Mouse (Mus musculus) spleen, adult 18-20 months (tissue): ENCODE measurements around the gene Fbxl20.
"Not testable (repeated sequence)": the region's sequence is repeated elsewhere in the genome, so short reads cannot be mapped to it uniquely, and the experiment has no call there.

Experiments used
- DNase-seq, 2 experiments: peaks; one replicate each; pipeline ENCODE4 v3.0.0; 2022; ENCODE audit warnings: mixed read lengths in 2 of 2

Gene Fbxl20

DNA sequence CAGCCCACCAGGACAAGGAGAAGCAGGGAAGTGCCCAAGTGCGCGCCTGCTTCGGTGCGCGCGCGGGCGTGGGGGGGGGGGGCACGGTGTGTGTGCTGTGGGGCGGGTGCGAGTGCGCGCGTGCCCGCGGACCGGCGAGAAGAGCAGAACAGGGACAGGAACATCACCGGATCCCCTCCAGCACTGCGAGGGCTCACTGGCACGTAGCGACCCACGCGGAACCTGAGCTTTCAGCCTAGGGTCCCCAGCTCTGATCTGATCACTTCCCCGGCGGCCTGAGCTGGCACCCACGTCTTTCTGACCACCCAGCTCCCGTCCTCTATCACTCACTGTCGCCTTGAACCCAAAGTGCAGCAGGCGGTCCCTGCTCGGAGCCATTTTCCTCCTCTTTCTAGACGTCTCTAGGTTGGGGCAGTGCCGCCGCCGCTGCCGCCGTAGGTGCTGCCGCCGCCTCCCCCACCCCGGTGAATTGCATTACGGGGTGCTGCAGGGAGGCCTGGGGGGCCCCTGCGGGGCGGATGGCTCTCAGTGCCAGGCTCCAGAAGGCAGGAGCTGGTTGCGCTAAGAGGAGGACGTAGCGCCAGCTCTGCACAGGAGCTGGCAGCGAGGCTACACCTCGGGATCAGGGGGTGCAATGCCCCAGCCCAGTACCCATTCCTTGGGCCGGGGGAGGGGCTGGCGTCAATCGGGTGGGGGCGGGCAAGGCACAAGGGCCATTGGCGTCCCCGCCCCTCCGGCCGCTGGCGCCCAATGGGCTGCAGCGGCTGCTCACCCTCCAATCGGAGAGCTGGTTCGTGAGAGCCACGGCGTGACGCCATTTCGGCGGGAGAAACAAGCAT lies at the start of gene Fbxl20:
Gene Fbxl20, minus strand, starts transcription at position 618 of the 839 bp plus-strand sequence.
- peak; percentile 80 to 82 for DNase-seq

DNA sequence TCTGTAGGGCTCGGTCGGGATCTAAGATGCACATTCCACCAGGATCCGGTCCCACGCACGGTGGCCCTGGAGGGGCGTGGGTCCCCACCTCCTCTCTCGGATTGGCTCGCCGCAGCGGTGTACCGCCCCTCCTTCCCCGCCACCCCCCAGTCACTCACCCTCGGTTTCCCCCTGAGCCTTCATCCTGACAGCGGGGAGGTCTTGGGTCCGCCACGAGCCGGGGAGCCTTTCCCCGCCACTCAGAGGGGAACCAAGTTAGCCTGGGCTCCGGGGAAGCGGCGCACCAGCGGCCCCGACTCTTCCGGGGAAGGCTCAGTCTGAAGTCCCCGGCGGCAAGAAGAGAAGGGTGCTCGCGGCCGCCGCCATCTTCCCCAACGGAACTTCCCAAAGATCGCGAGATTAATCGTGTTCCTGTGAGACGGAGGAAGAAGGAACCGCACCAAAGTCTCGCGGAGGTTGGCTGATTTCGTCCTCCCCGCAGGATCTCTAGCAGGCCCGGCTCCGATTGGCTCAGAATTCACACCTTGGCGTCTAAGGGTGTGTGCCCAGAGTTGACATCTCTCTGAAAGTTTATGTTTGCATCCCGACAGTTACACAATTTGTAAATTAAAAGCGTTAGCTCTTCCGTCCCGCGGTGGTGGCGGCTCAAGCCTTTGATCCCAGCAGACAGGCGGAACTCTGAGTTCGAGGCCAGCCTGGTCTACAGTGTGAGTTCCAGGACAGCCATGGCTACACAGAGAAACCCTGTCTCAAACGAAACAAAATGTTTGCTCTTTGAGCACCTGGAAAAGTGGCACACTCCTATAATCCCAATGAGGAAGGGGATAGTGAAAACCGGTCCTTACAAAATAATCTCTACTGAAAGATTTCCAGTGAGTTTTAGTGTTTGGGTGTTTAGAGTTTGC lies 43.0 kb upstream of the Fbxl20 start, which contains the start of gene Med1:
Gene Med1, minus strand, starts transcription at position 393 of the 905 bp plus-strand sequence.
- DNase-seq: peak; percentile 81 to 83

DNA sequence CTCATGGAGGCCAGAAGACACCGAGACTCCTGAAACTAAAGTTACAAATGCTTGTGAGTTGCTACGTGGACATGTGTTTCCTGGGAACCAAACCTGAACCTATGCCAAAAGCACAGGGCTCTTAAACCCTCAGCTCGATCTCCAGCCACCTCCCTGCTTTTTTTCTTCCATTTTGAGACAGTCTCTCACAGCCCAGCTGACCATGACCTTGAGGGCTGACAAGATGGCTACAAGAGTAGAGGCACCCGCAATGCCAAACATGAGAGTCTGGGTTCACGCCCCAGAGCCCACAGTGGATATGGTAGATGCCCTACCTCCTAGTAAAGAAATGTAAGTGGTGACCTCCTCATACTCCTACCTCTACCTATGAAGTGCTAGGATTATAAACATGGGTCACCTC lies 40.6 kb upstream of the Fbxl20 start:
- no peak for DNase-seq

DNA sequence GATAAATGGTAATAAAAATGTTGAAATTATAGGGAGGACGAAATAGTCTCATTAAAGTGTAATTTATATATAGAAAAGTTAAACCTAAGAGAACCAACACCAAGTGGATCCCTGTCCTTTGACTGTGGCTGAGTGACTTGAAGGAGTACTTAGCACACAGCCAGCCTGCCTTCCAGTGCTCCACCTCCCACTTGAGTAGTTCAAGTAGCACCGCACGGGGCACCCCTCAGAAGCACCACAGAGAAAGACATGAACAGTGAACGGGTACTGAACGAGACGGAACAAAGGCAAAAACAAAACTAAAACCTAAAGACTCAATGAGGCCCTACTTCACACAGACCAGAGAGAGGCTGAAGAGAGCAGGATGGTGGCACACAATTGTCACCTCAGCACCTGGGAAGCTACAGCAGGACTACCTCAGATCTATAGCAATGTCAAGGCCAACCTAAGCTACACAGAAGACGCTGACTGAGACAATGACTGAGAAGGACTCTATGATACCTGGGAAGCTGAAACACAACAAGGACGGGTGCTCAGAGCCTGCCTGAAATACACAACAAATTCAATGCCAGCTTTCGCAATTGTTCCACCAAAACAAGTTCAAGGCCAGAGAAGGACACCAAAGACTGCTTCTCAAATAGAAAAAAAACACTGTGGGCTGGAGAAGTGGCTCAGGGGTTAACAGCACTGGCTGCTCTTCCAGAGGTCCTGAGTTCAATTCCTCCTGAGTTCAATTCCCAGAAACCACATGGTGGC lies 37.6 kb upstream of the Fbxl20 start:
- DNase-seq: no peak

DNA sequence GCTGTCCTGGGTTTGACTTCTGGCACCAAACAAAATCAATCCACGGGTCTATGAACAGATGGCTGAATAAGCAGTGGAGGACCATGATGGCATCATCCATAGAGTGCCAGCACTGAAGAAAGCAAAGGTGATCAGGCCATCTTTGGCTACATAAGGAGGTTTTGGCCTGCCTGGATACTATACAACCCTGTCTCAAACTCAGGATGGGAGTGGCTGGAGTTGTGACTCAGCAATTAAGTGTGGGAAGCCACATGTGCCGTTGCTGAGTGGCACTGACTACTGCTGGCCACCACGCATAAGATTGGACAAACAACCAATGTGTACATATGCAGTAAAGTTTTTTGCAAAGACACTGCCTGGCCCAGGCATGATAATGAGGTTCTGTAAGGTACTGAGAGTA lies 31.9 kb upstream of the Fbxl20 start:
- DNase-seq: not testable (repeated sequence)

DNA sequence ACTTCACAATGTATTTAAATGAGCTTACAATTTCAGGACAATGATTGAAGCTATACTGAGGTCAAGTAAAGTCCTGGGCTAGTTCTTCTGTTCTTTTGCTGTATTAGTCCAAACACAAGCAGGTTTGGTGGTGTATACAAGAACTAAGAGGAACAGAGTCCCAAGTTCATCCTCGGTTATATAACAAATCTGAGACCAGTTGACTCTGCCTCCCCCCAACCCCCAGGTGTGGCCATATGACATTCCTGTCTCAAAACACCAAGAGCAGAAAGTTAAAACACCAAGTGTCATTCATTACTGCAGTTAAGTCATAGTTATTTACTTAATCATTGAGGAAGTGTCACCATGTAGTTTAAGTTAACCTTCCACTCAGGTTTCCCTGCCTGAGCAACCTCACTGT lies 18.2 kb upstream of the Fbxl20 start:
- DNase-seq: no peak

DNA sequence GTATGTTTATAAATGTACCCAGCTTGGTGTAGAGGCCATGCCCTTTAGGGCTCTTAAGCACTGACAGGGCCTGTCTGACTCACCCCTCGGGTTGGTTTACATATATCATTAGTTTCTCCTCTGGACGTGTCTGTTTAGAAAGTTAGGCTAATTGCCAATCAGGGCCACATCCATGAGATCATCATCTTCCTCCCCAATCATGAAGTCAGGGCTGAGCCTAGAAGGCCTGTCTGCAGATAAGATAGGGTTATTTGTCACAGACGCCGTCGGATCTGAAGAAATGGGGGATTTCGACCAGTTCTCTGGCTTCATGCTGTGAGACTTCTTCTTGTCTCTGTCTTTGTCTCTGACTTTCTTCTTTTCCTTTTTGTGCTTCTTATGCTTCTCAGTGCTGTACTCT lies 4.9 kb upstream of the Fbxl20 start:
- no peak for DNase-seq

DNA sequence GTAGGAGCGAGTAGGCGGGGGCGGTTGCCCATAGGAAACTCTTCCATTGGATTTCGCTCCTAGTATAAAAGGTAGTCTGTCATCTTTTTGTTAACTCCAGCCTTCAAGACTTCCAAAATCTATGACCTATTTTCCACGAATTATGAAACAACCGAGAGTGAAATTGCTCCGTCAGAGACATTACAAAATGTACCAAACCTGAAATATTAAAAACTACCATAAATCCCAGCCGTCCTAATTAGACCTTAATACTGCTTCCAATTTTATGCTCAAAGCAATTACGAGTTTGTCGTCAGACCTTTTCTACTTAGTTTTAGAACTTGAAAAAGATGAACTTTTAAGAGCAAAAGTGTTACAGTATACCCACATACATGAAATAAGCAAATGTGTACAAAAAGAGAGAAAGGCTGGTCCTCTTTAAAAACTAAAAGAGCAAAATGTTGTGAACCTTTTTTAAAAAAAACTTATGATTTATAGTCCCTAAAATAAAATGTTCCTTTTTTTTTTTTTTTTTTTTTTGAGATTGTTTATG lies 488 bp upstream of the Fbxl20 start:
- DNase-seq: no peak

DNA sequence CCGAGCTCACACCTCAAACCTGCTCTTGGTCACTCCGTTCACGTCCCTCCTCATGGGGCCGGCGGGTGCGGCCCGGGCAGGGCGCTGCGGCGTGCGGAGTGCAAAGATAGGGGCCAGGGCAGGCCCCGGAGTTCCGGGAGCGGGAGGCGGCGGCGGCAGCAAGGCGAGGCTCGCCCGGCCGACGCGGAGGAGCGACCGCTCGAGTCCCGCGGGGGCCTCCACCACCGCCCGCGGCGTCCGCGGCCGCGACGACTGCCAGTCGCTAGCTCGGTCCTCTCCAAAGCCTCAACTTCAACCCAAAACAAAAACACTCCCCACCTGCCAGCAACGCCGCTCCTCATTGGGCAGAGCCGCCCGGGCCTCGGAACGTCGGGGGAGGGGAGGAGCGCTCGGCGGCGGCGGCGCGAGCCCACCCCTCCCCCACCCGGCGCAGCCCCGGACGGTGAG lies 876 bp downstream of the Fbxl20 start:
- peak; percentile 85 to 87 for DNase-seq

DNA sequence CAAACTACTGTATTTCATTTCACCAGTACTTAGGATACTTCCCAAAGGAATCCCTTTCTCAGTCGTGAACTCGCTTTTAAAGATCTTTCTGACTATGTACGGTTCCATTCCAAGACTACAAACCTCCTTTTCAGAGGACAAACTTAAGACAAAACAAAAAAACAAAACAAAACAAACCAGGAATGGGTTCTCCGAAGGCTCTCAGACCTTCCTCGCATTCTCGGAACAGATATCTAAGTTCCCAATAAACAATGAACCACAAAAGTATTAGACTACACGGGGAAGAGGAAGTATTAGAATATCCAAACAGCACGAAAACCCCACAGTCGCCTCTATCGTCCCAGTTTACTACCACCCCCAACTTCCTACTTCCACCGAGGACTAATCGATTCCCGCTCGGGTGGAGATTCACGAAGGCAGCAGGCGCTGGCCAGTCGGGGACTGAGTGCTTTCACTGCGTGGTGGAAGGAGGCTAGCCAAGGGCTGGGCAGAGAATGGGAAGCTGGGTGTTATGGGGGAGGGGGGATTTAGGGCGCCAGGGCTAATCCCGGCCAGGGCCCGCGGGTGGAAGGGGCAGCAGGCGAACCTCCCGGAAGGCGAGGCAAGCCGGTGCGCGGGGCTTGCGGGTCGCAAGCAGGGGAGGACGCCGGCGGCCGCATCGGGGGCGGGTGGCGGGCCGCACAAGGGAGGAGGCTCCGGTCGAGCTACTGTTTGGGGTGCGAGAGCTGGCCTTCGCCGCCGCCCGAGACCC lies 1.5 kb downstream of the Fbxl20 start:
- DNase-seq: no peak

DNA sequence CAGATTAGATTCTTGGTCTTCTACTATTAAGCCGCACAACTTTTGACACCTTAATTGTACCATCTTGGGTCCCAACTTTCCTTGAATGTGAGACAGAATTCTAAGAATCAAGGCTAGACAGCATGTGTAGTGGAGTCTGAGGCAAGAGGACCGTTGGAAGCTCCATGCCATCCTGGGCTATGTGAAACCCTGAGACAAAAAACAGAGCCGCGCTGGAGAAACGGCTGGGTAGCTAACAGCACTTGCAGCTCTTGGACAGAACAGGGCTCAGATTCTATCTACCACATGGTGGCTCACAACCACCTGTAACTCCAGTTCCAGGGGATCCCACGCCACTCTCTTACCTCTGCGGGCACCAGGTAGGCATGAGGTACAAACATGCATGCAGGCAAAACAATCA lies 4.3 kb downstream of the Fbxl20 start:
- DNase-seq: no peak

DNA sequence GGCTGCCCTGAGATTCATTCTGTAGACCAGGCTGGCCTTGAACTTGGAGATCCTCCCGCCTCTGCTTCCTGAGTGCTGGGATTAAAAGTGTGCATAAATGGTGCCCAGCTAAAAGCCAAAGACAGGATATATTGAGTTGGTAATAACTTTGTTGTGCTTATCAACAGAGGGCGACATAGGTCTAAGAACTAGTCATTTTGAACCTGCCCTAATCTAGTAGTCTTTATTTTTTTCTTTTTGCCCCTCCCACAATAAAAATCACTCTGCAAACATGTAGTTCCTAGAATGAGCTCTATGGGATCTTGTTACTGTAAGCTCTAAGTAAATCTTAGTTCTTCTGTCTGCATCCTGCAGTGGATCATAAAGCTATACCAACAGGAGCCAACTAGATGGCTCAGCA lies 7.7 kb downstream of the Fbxl20 start:
- DNase-seq: no peak

DNA sequence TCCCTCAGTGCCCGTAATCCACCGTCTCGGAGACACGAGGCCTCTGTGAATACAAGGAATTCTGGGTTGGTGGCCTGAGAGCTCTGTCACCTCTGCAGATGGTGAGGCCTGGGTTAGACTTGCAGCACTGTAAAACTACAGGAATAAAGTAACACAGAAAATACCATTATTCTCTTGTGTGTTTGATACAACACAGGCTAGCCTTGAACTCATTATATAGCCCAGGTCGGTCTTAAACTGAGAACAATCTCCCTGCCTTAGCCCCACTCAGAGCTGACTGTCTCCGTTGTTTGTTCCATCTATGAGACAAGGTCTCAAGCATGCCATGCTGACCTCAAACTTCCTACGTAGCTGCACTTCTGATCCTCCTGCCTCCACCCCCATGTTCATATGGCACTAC lies 11.3 kb downstream of the Fbxl20 start:
- DNase-seq: no peak

DNA sequence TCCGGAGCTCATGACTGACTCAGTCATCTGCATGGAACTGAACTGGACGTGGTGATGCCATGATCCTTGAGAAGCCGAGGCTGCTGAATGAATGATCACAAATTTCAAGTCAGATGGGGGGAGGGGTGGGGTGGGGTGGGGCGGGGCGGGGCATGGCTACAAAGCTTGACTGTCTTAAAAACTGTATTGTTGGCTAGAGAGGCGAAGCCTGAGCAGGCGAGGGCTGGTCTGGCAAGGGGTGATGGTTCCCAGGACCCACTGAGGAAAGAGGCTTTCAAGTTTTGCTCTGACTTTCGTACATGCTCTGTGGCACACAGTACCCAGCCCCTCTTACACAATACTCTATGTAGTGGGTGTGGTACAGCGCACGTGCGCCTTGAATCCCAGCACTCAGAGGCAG lies 12.4 kb downstream of the Fbxl20 start:
- no peak for DNase-seq

DNA sequence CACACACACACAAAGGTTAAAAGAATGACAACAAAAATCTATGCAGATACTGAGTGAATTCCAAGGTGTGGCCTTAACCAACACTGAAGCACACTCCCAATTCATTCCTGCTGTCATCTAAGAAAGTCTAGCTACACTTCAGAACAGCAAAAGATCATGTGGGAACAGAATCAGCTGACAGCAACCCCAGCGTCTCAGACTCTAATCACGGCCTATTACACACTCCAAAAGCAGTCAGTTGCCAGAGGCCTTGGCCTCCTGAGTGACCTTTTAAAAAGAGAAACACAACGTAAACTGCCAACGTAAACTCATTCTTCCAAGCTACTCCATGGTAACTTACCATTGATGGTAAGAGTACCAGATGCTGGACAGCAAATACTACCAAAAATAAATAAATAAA lies 15.3 kb downstream of the Fbxl20 start:
- no peak for DNase-seq

DNA sequence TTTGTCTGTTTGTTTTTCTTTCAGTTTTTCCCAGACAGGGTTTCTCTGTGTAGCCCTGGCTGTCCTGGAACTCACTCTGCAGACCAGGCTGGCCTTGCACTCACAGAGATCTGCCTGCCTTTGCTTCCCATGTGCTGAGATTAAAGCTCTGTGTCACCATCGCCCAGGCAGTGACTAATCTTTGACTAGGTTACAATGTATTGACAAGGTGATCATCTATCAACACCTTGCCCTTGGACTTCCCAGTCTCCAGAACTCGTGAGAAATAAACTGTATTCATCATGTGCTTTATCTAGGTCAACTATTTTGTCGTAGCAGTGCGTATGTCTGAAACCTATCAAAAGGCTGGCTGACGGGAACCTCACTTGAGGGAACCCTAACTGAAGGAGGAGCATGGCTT lies 26.8 kb downstream of the Fbxl20 start:
- DNase-seq: no peak

DNA sequence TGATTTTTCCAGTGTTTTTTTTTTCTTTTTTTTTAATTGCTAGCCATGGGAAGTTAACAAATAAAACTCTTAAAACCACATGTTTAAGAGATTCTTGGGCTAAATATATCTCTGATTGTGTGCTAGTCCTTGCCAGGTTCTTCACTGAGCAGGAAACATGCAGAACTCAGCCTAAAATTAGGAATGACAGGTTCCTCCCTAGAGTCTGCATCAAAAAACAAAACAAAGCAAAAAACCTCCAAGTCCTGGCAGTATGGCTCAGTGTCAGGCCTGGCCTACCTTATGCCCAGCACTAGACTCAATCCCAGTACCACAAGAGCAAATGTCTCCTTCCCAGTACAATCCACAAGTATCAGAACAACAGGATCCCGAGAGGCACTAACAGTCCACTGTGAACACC lies 35.8 kb downstream of the Fbxl20 start:
- DNase-seq: no peak

DNA sequence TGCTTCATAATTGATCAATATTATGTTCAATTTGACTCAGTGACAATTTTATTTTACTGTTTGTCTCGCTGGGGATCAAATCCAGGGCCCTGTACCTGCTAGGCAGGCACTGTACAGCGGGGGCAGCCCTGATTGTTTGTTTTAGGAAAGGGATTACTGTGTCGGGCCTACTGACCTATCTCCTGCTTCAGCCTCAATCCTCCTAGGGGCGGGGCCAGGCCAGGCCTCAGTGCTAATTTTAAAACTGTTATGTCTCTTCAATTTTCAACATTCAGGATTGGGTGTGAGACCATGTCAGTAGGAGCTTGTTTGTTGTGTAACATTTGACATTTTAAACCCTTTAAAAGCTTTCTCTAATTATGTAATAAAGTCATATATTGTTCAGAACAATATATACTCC lies 36.7 kb downstream of the Fbxl20 start:
- no peak for DNase-seq

DNA sequence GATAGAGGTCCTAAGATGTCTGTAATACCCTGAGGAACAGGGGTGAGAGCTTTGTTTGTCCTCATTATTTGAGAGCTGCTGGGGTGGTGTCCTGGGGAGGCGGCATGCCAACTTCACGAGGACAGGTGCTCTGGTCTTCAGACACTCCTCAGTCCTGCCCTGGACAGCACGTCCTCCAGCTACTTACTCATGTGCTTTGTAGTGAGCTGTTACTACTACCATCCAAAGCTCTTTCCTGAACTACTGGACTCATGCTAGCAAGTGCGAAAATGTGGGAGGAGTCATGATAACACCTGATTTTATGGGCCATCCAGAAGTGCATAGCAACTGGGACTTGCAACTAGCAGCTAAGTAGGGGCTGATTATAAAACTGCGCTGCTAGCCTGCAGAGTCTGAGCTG lies 40.5 kb downstream of the Fbxl20 start:
- DNase-seq: no peak

DNA sequence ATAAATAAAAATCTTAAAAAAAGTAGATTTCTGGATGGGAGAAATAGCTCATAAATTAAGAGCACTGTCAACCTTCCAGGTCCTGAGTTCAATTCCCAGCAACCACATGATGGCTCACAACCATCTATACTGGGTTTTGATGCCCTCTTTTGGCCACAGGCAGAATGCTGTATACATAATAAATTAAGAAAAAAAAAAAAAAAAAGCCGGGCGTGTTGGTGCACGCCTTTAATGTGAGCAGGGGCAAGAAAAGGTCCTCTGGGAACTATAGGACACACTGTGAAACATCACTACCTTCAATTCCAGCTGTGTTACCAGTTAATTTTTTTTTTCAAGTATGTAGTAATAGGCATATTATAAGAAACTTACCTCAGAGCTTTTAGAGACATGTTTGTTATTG lies 48.9 kb downstream of the Fbxl20 start:
- no peak for DNase-seq

DNA sequence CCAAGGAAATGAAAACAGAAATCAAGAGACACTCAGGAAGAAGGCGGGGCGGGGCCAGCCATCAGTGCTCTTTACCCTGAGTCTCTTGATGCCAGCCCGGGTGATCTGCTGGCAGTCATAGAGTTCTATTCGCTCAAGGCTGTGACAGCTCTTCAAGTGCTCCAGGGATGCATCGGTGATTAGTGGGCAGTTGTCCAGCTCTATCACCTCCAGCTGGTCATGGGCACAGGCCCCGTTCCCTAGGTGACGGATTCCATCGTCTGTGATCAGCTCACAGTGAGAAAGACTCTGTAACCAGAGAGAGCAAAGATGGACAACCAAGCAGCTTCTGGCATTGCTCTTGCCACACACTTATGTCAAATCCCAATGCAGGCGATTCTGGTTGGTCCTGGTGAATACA lies 59.6 kb downstream of the Fbxl20 start:
- DNase-seq: no peak

DNA sequence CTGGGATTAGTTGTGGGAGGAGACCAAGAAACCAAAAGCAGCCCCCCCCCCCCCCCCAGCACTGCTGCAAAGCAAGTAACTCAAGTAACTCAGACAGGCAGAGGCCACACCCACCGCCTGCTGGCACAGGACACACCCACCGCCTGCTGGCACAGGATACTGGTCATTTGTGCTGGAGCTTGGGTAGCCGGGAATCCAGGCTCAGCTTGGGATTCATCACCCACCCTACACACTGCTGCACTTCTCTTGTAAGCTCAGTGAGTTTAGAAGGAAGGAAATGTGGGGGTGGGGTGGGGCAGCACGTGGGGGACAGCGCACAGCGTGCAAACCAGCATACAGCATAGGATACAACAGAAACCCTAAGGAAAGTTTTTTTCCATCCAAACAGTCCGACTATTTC lies 62.0 kb downstream of the Fbxl20 start:
- no peak for DNase-seq
